Mouse (Mus musculus): ENCODE data around the gene 2610528J11Rik.

DNA sequence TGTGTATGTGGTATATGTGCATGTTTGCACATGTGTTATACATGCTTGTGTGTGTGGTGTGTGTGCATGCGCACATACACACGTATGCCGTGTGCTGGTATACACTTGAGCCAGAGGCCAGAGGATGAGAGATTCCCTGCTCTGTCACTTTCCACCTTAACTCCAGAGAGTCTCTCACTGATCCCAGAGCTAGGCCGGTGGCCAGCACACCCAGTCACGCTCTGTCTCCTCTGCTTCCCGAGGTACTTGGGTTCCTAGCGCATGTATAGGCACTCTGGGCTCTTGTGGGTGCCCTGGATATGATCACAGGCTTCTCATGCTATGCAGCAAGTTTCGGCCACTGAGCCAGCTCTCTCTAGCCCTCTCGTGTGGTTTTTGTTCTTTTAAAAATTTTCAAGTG is 26.0 kb upstream of the 2610528J11Rik start:
- TF ChIP-seq CTCF (IDR thresholded peaks at IDR 0.05; ENCODE audit: control insufficient read depth, insufficient read depth, insufficient read length), result no peak
- TF ChIP-seq USF1 (IDR thresholded peaks at IDR 0.05; ENCODE audit: low read depth), result no peak
- no peak for TF ChIP-seq CEBPB (IDR thresholded peaks at IDR 0.05; ENCODE audit: low read depth)
- TF ChIP-seq MYOG (IDR thresholded peaks at IDR 0.05; ENCODE audit: control insufficient read depth, extremely low read depth, insufficient read length), result no peak
- TF ChIP-seq MAX (IDR thresholded peaks at IDR 0.05), result no peak
